Comparison of ENCODE assay signal across 15 mouse cellular contexts in the genomic region with DNA sequence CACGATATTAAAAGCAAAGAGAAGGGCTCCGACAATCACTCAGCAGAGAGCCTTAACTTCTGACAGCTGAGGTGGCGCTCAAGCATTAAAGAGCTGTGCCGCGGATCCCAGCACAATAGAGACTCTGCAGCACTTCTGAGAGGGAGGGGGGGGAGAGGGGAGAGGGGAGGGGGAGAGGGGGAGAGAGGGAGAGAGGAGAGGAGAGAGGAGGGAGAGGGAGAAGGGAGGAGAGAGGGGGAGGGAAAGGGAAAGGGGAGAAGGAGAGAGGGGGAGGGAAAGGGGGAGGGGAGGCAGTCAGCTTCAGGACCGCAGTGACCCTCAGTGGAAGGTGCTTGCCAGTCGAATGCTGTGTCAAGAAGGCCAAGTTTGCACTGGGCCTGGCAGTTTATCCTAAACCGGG. TPM values are rescaled to one million over a fixed set of nuclear protein-coding genes. Genes with fewer than 3 reads are reported as not detected.
A peak's percentile ranks its signal among the peaks of the same experiment; 100 is the strongest.
DNase-seq lines count a peak whose midpoint lies in the region; ATAC-seq lines count a peak whose summit lies in the region.
"Had no signal": no experiment of that assay in that cellular context is flagged by ENCODE, and none has a peak within 500 bp of the region (broad histone marks: within the 10 kb centered on the region; RNA-seq: fewer than 3 reads in every experiment).

No protein-coding gene starts in this region.

- 18% methylated on average over 8 of the region's 8 CpGs for WGBS in heart, embryonic 16.5 days
- WGBS in forebrain, embryonic 12.5 days: 18% methylated on average over 8 of the region's 8 CpGs
- 12% methylated on average over 8 of the region's 8 CpGs for WGBS in neural tube, embryonic 15.5 days

- no peaks in the 10 kb centered on the region; the same call in 1 of the 2 replicates for H3K4me1 ChIP-seq in heart, embryonic 16.5 days (ENCODE audit: control insufficient read depth, insufficient read depth, low read length)
- H3K4me1 ChIP-seq in forebrain, embryonic 12.5 days: peaks cover 32% of the 10 kb centered on the region
- peaks cover 16% of the 10 kb centered on the region for H3K4me1 ChIP-seq in neural tube, embryonic 15.5 days

- H3K4me3 ChIP-seq in heart, embryonic 16.5 days (ENCODE audit: low read length): peak overlapping the region; percentile 6; the same call in 1 of the 2 replicates
- no peak overlapping the region for H3K4me3 ChIP-seq in forebrain, embryonic 12.5 days (replicated peaks)
- no peak overlapping the region for H3K4me3 ChIP-seq in neural tube, embryonic 15.5 days (replicated peaks)
- H3K4me3 ChIP-seq: layer of hippocampus, adult 2 months; limb, embryonic 12.5 days; megakaryocyte, embryonic 14.5 days had no signal

- H3K9ac ChIP-seq in heart, embryonic 16.5 days (ENCODE audit: low read length): no peak overlapping the region
- no peak overlapping the region for H3K9ac ChIP-seq in forebrain, embryonic 12.5 days
- no peak overlapping the region for H3K9ac ChIP-seq in neural tube, embryonic 15.5 days (replicated peaks)
- H3K9ac ChIP-seq: limb, embryonic 12.5 days had no signal

- H3K36me3 ChIP-seq in heart, embryonic 16.5 days (ENCODE audit: control insufficient read depth, insufficient read depth): no peaks in the 10 kb centered on the region
- H3K36me3 ChIP-seq in forebrain, embryonic 12.5 days (replicated peaks): no peaks in the 10 kb centered on the region
- H3K36me3 ChIP-seq in neural tube, embryonic 15.5 days: no peaks in the 10 kb centered on the region
- H3K36me3 ChIP-seq: limb, embryonic 12.5 days had no signal

- no peak for ATAC-seq in heart, embryonic 16.5 days (replicated peaks; ENCODE audit: extremely low read depth, insufficient read depth, low FRiP score)
- peak; percentile 56 for ATAC-seq in forebrain, embryonic 12.5 days (ENCODE audit: low FRiP score)
- ATAC-seq in neural tube, embryonic 15.5 days (ENCODE audit: low FRiP score): no peak
- ATAC-seq: intestine, postnatal 0 days had no signal

- H3K27ac ChIP-seq in heart, embryonic 16.5 days (ENCODE audit: low read length): no peak overlapping the region
- H3K27ac ChIP-seq in forebrain, embryonic 12.5 days: no peak overlapping the region
- no peak overlapping the region for H3K27ac ChIP-seq in neural tube, embryonic 15.5 days (replicated peaks)
- H3K27ac ChIP-seq: layer of hippocampus, adult 2 months; limb, embryonic 12.5 days had no signal

- H3K4me2 ChIP-seq in heart, embryonic 16.5 days (ENCODE audit: low read depth, low read length): peak overlapping the region; percentile 45
- 0 out of 2 replicates have a peak overlapping the region, but pooled peaks have one; percentile 21 for H3K4me2 ChIP-seq in forebrain, embryonic 12.5 days
- peak overlapping the region; percentile 29; the same call in 1 of the 2 replicates for H3K4me2 ChIP-seq in neural tube, embryonic 15.5 days
- H3K4me2 ChIP-seq: limb, embryonic 12.5 days had no signal

- no peaks in the 10 kb centered on the region for H3K9me3 ChIP-seq in heart, embryonic 16.5 days (replicated peaks; ENCODE audit: control insufficient read depth, low read length)
- no peaks in the 10 kb centered on the region for H3K9me3 ChIP-seq in forebrain, embryonic 12.5 days
- no peaks in the 10 kb centered on the region for H3K9me3 ChIP-seq in neural tube, embryonic 15.5 days (replicated peaks)
- H3K9me3 ChIP-seq: limb, embryonic 12.5 days; megakaryocyte, embryonic 14.5 days had no signal

- intact Hi-C loops in heart, postnatal 10 days (cut with DNase I): loop anchor here (5.0 kb wide), 1 partner anchor 598 kb away; no protein-coding TSS in a partner anchor

- no peaks in the 10 kb centered on the region for H3K27me3 ChIP-seq in heart, embryonic 16.5 days (ENCODE audit: control insufficient read depth, insufficient read depth, low read length)
- no peaks in the 10 kb centered on the region for H3K27me3 ChIP-seq in forebrain, embryonic 12.5 days
- no peaks in the 10 kb centered on the region for H3K27me3 ChIP-seq in neural tube, embryonic 15.5 days (replicated peaks)

- no peak for DNase-seq in heart, postnatal 10 days
- DNase-seq in mesoderm, embryonic 11.5 days (ENCODE audit: low read depth, low spot score): peak; percentile 30
- no peak for DNase-seq in ovary, postnatal 14 days (ENCODE audit: low spot score)
- no peak for DNase-seq in spleen, postnatal 36 days (ENCODE audit: low spot score in 2 of 2)
- no peak for DNase-seq in ovary, adult 18-20 months (ENCODE audit: low spot score)
- DNase-seq: cerebellum, postnatal 14 days; gastrocnemius, postnatal 14 days; lung, adult 2 months had no signal

RNA-seq across cellular contexts. Expression of a gene that starts 34.1 kb away (rescaled TPM):
- 770 and 775 TPM in 2 replicates for polyA plus RNA-seq in heart, embryonic 16.5 days (2015; fragmentation: Nextera tagmentation; extraction: Ambion mirVana)
- 1,000 to 10,000 TPM; 3,104 to 3,215 TPM for total RNA-seq in heart, postnatal 10 days (2021)
- 955 and 986 TPM in 2 replicates for polyA plus RNA-seq in forebrain, embryonic 12.5 days (2016; fragmentation: Nextera tagmentation; extraction: Ambion mirVana)
- 719 and 774 TPM in 2 replicates for polyA plus RNA-seq in neural tube, embryonic 15.5 days (2015; fragmentation: Nextera tagmentation; extraction: Ambion mirVana)
